Mouse (Mus musculus) hindbrain, embryonic 12.5 days (tissue): ENCODE measurements around the gene Epb41l4b. TPM values are rescaled to one million over a fixed set of nuclear protein-coding genes. Genes with fewer than 3 reads are reported as not detected.

Source experiments
- ATAC-seq: fragments of 200-750 bp; cut with Nextera tagmentation; 2 replicates; pipeline ENCODE4 v1.8.0; 2017; ENCODE audit warnings: moderate TSS enrichment; ENCODE audit not compliant: low FRiP score
- H3K27ac ChIP-seq: fragments of 300-500 bp; sonication (generic); 2 replicates; pipeline ENCODE4 v1.5.1; 2016; ENCODE audit warnings: mild to moderate bottlenecking
- H3K27me3 ChIP-seq: fragments of 300-500 bp; sonication (generic); 2 replicates; pipeline ENCODE4 v1.6.1; 2016; ENCODE audit warnings: mild to moderate bottlenecking
- H3K36me3 ChIP-seq: fragments of 300-500 bp; sonication (generic); 2 replicates; pipeline ENCODE4 v1.6.1; 2016; ENCODE audit warnings: mild to moderate bottlenecking
- H3K4me1 ChIP-seq: fragments of 300-500 bp; sonication (generic); 2 replicates; pipeline ENCODE4 v1.6.1; 2016
- H3K4me2 ChIP-seq: fragments of 300-500 bp; sonication (generic); replicated peaks from 2 replicates; pipeline ENCODE4 v1.6.1; 2016; ENCODE audit warnings: mild to moderate bottlenecking
- H3K4me3 ChIP-seq: fragments of 300-500 bp; sonication (generic); 2 replicates; pipeline ENCODE4 v1.5.1; 2016; ENCODE audit warnings: mild to moderate bottlenecking
- H3K9ac ChIP-seq: fragments of 300-500 bp; sonication (generic); 2 replicates; pipeline ENCODE4 v1.6.1; 2016; ENCODE audit warnings: mild to moderate bottlenecking, moderate library complexity
- H3K9me3 ChIP-seq: fragments of 300-500 bp; sonication (generic); replicated peaks from 2 replicates; pipeline ENCODE4 v1.6.1; 2016; ENCODE audit warnings: mild to moderate bottlenecking
- WGBS: fragments of 180-500 bp; shearing (Covaris S2); methylation state at CpG from one replicate; pipeline ENCODE4 v1.1.7; 2016; 5-methylcytosine and 5-hydroxymethylcytosine counted together
- polyA plus RNA-seq: library from polyadenylated mRNA; unstranded; fragments of >200 nt; fragmentation: Nextera tagmentation; extraction: Ambion mirVana; gene quantifications from 2 replicates; pipeline ENCODE4 v1.2.1, GENCODE M21; 2016

Gene Epb41l4b
- polyA plus RNA-seq, 1 experiment from 2014 or later: 2.0 TPM

DNA sequence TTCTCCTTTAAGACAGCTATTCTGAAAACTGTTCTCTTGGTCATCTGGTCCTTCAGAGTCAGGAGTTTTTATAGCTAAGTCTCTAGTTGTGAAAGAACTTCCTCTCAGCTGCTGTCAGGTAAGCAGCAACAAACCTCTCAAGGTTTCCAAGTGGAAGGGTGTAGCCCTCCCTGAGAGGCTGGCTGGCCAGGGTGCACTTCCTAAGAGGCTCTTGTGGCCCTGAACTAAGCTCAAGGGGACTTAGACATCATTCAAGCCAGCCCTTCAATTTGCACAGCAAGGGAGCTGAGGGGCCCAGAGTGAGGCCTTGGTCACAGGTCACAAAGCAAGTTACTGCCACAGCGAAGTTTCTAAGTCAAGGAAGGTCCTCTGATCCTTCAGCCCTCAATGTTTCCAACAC lies 200.0 kb downstream of the Epb41l4b start:
- Histone ChIP-seq H3K27ac (no peak overlapping the region), H3K27me3 (no peaks in the 10 kb centered on the region), H3K4me1 (peaks cover 31% of the 10 kb centered on the region), H3K4me3 (no peak overlapping the region), H3K9me3 (no peaks in the 10 kb centered on the region), H3K36me3 (no peaks in the 10 kb centered on the region), H3K9ac (no peak overlapping the region), H3K4me2 (no peak overlapping the region)
- ATAC-seq: no peak
- WGBS: 48% methylated on average over 1 of the region's 1 CpGs

DNA sequence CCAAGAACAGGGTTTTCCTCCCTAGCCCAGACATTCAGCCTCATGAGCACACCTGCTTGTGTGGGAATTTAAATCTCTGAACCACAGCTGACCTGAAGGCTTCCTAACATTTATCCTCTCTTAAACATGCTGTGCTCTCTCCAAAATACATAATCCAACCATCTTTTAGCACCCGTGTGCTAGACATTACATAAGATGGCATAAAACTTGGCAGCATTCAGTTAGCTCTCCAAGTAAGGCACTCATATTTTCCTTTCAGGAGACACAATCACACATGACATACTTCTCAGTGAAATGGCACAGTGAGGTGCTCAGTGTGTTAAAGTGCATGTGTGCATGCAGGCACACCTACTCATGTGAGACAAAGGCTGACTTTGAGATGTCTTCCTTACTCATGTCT lies 200.7 kb downstream of the Epb41l4b start:
- WGBS: 90% methylated on average over 1 of the region's 1 CpGs

More for the DNA sequence above, 200.7 kb downstream of the Epb41l4b start:
- H3K4me2 ChIP-seq: no peak overlapping the region
- H3K27me3 ChIP-seq: no peaks in the 10 kb centered on the region
- H3K9me3 ChIP-seq: no peaks in the 10 kb centered on the region
- no peak overlapping the region for H3K9ac ChIP-seq
- ATAC-seq: no peak
- no peak overlapping the region for H3K4me3 ChIP-seq
- H3K4me1 ChIP-seq: peaks cover 29% of the 10 kb centered on the region
- no peaks in the 10 kb centered on the region for H3K36me3 ChIP-seq
- H3K27ac ChIP-seq: no peak overlapping the region

Other genes with a start within 250 kb of the Epb41l4b start
- gene Tmem245, start 196.0 kb downstream of the Epb41l4b start, polyA plus RNA-seq: 10.4 and 11.6 TPM in 2 replicates
- 9.0 and 9.2 TPM in 2 replicates for gene Frrs1l, start 153.0 kb downstream of the Epb41l4b start, polyA plus RNA-seq
- gene Ptpn3, start 158.4 kb upstream of the Epb41l4b start, polyA plus RNA-seq: 2.2 and 4.3 TPM in 2 replicates